Mouse (Mus musculus) lung, postnatal 10 days (tissue): ENCODE results near the gene Tnfsf14.

Experiments used
- DNase-seq: peaks from one replicate; pipeline ENCODE4 v3.0.0; 2021

The Tnfsf14 gene

DNA sequence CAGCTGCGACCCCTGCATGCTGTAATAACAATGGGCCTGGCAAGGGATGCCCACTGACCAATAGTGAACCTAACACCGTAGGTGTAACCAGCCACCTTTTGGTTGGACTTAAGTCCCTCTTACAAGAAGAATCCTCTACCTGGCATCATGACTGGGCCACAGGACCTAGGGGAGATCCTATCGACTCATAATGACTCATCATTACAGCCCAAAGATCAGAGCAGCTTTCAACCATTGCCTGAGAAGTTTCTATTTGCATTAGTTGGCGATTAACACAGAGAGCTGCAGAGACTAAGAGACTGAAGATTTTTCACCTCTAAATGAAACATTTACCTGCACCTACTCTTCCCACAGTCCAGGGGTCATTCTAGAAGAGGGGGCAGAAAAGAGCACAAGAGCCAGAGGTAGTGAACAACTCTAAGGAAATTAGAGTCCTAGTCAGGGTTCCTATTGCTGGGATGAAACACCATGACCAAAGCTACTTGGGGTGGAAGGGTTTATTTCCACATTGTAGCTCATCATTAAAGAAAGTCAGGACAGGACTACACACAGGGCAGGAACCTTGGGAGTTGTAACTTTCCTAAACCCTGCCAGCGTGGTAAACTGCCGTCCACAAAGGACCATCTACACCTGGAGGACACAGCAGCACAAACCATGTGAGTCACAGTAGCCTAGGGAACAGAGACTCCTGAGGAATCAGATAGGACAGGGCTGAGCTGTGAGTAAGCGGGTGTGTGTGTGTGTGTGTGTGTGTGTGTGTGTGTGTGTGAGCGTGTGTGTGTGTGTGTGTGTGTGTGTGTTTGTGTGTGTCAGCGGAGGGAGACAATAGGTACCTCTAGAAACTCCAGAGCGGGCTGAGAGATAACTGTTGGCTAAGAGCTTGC is 8.1 kb upstream of the Tnfsf14 start:
- no peak for DNase-seq

DNA sequence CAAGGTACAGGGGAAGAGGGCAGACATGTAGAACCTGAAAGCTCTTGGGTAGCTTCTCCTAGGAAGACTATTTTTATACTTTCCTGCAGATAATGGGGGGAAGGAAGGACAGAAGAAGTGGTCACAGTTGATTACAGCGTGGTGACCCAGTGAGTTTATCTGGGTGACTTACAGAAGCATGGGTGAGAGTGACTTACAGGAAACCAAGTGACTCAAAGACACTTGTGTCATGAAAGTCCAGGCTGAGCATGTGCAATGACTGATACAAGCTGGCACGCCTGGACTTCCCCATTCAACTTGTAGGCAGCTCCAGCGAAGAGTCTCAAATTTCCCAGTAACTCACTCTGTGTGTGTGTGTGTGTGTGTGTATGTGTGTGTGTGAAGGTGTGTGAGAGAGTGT is 4.3 kb upstream of the Tnfsf14 start:
- DNase-seq, result no peak

DNA sequence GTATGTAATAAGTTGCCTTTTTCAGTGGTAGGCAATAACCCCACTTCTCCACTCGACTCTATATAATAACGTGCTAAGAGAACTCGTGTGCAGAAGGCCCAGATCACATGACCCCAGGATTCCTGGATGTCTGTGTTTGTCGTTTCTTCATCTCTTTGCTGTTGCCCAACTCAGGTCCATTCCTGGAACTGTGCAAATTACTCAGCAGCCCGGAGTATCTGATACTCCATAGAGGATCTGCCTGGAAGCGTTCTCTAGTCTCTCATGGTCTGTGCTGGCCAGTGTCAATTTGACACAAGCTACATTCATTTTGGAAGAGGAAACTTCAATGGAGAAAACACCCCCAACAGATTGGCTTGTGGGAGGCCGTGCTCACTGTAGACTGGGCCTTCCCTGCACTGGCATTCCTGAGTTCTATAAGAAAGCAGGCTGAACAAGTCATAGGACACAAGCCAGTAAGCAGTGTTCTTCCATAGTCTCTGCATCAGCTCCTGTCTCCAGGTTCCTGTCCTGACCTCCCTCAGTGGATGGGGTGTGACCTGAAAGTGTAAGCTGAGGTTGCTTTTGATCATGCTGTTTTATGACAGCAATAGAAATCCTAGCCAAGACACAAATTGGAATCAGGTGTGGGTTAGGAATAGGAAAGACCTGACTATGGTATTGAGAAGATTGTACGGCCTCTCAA is 1.5 kb upstream of the Tnfsf14 start:
- DNase-seq, result no peak

DNA sequence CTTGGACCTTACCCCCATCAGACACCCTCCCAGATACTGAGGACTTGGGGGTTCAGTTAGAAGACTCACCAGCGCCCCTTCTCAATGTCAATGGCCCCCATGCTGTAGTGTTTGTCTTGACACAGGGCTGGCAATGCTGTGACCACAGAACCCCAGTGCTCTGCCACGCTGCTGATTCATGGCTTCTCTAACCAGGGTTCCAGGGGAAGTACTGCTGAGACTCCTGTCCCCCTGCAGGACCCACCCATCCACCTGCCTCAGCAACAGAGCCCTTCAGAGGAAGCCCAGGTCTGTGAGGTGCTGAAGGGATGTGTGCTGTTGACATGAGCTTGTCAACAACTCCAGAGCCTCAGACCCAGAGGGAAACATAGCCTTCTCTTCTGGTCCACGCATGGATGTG is 794 bp upstream of the Tnfsf14 start:
- DNase-seq, result no peak

DNA sequence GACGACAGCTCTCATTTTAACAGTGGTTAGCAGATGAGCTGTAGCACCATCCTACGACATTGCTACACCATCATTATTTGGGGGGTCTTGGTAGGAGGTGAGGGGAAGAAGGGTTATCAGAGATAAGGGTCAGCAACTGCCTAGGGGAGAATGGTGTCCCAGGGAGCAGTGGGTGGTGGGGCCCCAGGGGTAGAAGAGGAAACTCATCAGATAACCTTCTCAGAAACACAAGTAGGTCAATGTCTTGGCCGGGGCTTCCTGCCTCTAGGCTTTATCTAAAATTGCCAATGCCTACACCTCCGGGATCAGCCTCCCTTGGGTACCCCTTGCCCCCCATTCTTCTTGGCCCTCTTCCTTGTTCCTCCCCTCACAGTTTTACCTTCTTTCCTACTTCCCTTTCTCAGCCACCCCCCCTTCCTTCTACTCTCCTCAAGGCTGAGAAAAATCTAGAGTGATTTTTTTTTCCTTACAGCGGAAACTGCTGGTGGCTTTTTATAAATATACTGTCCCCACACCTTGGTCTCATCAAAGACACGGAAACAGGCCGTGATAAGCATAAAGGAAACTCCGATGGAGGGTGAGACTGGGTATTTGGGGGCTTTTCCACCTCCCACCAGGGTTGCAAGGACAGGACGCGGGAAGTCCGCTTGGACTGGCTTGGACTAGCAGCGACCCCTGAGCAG is 5.3 kb downstream of the Tnfsf14 start:
- DNase-seq, result no peak

DNA sequence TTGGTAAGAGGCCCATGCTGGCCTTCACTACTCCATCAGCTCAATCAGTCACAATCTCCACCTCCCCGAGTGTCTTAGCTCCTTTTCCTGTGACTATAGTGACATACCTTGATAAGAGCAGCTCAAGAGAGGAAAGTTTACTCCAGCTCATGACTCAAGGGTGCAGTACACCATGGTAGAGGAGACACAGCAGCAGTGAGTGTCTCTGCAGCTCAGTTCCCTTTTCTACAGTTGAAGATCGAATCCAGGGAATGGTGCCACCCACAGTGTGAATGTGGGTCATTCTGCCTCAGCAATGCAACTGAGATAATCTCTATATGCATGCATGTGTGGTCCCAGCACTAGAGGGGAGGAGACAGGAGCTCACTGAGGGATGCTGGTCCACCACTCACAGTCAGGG is 8.3 kb downstream of the Tnfsf14 start:
- DNase-seq, result no peak

DNA sequence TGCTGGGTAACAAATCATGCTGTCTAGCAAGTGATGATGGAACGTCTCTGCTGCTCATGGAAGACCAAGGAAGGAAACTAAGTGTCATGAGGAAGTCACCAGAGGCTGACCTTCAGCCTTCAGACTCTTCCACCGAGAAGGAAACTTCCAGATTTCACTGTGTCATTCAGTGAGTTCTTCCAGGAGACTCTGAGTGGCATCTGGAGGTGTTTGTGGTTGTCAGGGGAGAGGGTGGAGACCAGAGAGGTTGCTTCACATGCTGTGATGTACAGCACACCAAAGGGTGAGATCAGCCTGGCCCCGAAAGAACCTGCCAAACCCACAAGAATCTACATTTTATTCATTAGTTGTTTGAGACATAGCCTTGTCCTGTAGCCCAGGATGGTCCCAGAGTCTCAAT is 11.1 kb downstream of the Tnfsf14 start:
- no peak for DNase-seq

DNA sequence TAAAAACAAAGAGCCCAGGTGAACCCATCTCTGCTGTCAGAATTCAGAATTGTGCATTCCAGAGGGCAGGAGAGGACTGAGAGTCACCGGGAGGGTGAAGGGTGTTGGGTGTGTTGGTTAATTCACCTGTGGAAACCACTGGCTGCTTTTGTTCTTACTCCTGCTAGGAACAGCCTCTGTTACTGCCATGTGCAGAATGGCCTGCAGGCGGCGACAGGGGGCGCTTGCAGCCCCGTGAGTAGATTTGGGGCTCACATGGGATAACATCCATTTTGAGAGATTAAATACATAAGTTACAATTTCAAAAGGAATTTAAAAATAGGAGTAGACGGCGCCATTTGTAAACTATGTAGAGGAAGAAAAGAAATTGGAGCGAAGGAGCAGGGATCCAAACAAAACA is 13.6 kb downstream of the Tnfsf14 start:
- peak; percentile 27 for DNase-seq

DNA sequence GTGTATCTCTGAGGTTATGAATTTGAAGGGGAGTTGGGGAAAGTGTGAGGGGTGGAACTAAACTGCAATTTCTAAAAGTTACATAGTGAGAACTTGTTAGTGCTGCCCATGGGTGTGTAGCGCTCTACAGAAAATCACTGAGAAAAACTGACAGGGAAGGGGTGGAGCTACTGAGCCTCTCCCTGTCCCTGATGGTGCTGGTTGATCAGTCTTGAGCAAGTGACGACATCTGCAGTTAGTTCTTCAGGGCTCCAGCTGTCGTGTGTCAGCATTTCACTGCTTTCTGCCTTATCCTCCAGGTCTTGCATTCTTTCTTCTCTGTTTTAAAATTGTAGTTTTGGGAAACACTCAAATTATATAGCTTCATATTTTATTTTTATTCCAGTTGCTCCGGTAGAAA is 20.6 kb downstream of the Tnfsf14 start:
- DNase-seq, result no peak

DNA sequence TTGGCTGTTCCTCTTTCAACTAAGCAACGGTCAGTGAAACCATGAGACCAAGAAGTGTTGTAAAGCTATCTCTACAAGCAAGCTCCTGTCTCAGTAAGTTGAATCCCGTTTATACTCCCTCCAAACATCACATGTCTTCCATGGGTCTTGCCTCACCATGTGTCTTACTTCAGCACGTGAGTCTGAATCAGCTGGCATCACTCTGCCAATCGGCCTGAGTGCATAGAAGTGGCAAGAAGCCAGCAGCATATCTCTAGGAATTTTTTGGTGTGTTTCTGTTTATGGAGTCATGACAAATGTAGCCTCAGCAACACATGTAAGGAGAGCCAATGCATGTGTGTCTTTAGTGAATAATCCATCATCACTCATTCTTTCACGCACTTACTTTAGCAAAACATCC is 21.6 kb downstream of the Tnfsf14 start:
- DNase-seq, result peak; percentile 20

DNA sequence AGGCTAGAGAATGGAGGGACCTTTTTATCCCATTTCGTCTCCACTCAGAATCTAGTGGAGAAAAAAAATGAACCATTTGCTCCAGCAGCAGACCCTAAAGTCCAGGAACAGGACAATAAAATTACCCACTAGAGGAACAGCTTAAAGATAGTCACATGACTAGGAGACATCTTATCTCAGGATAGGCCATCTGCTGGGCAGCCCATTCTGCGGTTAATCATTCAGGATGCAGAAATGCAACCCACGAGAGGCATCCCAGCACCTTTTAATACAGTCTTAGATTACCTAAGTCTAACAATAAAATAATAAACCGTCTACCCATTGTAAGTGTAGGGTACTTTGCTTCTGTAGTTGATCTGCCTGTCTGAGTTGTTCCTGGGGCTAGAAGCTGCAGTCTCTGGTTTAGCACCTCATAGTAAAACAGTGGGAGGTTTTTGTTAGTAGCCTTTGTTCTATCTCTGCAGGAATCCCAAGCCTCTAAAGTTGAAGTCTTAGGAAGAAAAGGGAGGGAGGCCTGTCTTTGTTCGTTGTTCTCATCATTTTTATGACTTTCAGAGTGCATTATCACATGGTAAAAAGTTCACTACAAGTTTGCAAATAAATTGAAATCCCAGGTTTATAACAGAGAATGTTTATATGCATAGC is 23.2 kb downstream of the Tnfsf14 start:
- no peak for DNase-seq

DNA sequence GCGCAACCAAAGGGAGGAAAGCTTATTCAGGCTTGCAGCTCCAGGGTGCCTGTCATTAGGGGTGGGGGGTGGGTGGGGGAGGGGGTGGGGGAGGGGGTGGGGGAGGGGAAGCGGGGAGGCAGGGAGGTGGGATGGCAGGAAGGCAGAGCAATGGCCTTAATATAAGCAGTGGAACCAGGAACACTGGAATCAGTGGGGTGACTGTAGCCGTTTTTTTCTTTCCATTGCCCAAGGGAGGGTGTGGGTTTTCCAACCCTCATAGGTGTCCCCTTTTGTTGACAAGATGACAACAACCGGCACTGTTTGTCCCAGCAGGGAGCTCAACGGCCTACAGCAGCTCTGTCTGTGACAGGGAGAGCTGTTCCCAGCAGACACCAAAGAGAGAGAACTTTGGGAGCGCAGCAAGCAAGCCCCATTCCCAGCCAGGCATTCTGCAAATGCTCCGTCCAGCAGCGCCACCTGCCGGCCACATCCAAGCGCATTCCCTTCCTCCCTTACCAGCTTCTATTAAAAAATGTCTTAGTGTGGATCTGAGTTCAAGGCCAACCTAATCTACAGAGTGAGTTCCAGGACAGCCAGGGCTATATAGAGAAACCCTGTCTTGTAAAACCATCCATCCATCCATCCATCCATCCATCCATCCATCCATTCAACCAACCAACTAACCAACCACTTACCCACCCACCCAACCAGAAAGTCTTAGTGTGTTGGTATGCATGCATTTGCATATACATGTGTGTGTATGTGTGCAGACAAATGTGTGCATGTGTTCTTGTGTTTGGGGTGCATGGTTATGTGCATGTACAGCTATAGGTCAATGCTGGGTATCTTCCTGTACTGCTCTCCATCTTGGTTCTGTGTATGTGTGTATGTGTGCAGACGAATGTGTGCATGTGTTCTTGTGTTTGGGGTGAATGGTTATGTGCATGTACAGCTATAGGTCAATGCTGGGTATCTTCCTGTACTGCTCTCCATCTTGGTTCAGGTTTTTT is 26.9 kb downstream of the Tnfsf14 start:
- peak; percentile 92 for DNase-seq

DNA sequence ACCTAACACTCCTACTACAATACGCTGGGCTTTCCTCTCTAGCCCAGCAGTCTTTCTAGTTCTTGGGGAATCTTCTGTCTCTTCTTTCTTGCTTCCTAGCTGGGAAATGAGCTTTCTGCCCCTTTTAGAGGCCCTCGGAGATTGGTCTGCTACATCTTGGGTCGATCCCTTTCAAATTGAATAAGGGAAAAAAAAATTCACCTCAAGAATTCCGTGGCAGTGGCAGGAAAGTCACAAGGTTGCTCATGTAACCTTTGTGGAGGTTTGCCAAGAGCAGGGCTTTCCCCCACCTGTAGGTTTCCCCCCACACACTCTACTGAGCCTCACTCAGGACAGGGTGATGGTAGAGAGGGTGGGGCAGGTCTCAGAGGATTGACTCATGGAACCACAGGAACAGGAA is 40.2 kb downstream of the Tnfsf14 start:
- no peak for DNase-seq

DNA sequence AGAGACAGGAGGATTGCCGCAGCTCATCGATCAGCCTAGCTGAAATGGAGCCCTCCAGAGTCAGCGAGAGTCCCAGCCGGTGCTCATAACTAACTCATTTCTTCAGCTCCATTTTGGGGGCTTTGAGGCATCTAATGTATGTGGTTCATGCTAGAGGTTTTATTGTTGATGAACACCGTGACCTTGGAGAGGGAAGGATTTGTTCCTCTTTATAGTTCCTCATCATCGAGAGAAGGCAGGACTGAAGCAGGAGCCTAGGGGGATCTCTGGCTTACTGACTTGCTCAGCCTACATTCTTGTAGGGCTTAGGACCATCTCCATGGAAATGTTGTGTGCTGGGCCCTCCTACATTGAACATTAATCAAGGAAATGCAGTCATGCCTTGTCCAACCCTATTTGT is 41.0 kb downstream of the Tnfsf14 start:
- DNase-seq, result no peak

DNA sequence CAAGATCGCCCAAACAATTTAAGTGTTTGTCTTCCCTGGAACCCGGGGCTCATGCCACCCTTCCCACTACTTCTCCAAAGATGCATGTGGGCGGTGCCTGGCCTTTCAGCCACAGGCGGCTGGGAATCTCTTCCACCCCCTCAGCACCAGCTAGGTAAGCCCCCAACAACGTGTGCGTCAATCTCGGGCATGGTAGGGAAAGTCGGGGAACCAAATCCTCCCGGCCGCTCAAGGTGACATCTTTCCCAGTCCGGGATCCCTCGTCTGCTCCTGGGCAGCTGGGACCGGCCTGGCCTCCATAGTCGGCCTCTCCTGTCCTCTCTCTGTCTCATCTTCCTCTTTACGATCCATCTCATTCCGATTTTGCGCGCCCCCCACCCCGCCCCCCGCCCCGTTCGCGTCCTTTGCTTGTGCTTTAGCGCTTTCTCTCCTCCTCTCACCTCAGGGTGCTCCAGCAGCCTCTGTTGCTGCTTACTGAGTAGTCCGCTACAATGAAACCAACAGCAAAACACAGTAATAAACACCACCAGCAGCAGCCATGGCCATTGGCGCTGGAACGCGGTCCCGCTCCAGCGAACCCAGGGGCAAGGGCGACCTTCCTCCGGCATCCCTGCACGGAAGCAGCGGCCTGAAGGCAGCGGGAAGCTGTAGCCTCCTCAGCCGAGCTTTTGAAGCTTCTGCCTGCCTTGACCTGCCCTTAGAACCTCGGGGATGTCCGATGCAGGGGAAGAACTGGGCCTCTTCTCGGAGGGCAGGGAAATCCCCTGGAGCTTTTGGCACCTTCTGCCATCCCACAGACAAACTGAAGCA is 44.8 kb downstream of the Tnfsf14 start, which contains the start of gene Cd70:
Gene Cd70 (minus strand): TSS at position 784 of the 810 bp plus-strand sequence.
- no peak for DNase-seq

DNA sequence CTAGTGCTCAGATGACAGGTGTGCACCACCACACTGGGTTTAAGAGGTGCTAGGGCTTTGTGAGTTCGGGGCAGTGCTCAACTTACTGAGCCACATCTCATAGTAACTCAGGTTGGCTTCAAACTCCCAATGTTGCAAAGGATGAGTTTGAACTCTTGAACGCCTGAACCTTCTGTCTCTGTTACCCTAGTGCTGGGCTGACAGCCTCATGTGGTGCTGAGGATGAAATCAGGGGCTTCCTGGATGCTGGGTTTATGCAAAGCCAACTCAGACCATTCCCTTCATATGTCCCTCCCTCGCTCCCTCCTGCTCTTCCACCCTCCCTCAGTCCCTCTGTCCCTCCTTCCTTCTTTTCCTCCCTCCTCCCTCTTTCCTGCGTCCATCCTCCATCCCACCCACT is 45.6 kb downstream of the Tnfsf14 start:
- DNase-seq, result no peak

DNA sequence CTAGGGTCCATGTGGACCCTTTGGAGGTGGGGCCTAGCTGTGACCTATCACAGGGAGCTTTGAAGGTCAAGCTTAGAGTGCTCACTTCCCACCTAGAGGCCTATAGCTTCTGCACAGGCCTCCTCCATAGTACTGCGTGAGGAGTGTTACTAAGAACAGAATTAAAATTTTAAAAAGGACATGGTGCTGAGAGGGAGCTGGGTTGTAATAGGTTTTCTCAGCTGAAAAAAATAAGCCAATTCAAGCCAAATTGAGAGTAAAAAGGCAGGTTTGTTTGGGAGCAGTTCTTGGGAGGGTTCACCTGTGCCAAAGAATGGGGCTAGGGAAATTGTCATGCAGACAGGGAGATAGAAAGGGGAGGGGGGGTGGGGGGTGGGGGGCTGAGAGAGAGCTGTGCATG is 48.9 kb downstream of the Tnfsf14 start:
- no peak for DNase-seq

DNA sequence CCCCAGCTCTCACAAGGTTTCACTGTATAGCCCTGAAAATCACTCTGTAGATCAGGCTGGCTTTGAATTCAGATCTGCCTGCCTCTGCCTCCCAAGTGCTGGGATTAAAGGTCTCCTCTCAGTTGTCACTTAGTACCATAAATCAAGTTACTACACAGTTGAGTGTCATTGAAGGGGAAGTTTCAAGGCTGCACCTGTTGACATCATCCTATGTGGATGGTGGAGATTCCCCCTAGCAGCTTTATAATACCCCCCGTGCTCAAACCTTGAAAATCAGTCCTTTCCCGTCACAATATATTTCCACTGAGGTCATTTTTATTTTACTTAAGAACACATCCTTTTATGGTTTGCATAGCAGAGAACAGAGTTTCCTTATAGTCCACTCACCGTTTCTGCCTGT is 50.3 kb downstream of the Tnfsf14 start:
- no peak for DNase-seq

DNA sequence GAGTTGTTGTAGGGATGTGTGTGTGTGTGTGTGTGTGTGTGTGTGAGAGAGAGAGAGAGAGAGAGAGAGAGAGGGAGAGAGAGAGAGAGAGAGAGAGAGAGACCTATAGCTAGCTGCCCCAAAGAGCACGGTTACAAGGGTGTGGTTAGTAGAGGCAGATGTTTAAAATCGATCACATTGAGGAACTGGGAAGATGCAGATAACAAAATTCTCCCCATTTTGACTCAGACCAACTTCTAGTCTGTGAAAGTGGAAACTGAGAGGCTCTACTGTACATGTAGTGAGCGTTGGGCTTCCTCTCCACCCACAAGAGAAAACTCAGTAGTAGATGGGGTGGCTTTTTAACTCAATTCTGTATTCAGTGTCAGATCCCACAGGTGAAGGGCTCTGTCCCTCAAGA is 54.3 kb downstream of the Tnfsf14 start:
- DNase-seq, result no peak
